Mouse (Mus musculus) gastrocnemius, adult 2 months (tissue): ENCODE data around the gene Rnf44. TPM values are rescaled to one million over a fixed set of nuclear protein-coding genes. Genes with fewer than 3 reads are reported as not detected.

ENCODE experiments used
- DNase-seq: peaks from one replicate; pipeline ENCODE4 v3.0.0; 2022
- H3K27ac ChIP-seq: fragments of 200-600 bp; 2 replicates; pipeline ENCODE4 v1.8.1; 2022; ENCODE audit warnings: mild to moderate bottlenecking
- H3K4me3 ChIP-seq: fragments of 200-600 bp; 2 replicates; pipeline ENCODE4 v1.8.1; 2022; ENCODE audit warnings: mild to moderate bottlenecking, moderate library complexity
- CTCF ChIP-seq: fragments of 200-600 bp; IDR thresholded peaks from 2 replicates; pipeline ENCODE4 v1.8.1; 2022; ENCODE audit warnings: antibody characterized with exemption, mild to moderate bottlenecking, moderate library complexity
- intact Hi-C: fragments of 180-260 bp; cut with DNase I; formaldehyde crosslinking; loops from one replicate; pipeline ENCODE4 v1.15.1; 2025
- total RNA-seq, 2 experiments: library from RNA; stranded (reverse); gene quantifications; 2 replicates each; pipeline ENCODE4 v1.2.3; 2021

The Rnf44 gene
- total RNA-seq, 2 experiments from 2014 or later, result 23.3 to 34.1 TPM

DNA sequence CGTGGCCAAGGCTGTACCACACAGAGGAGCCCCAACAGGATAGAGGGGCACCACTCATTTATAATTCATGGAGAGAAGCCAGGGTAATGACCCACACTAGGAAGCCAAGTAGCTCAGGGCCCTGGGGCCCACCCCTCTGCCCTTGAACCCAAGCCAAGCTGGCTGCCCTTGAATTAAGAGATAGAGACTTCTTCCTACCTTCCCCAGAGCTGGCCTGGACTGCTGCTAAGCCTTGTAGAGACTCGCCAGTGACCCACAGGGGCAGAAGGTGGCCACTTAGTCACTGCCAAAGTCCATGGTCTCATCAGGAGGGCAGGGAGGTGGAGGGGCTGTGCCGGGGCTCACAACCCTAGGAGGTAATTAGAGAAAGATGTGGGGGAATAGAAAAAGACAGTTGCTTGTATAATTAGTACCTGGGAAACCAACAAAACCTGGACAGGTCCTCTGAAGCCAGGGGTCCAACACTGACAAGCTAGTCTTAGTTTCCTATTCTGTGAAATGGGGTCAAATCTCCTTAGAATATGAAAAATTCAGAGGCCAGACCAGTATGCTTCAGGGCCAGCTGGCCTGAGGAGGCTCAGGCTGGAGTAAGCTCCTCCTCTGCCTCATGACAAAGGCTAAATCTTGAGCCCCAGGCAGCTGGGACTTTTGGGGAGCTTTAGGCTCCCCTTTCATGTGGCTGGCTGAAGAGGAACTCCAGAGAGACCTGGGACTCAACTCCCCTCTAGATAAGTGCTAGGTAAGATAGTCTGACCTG is 9.4 kb downstream of the Rnf44 start:
- DNase-seq, result no peak
- Histone ChIP-seq H3K4me3 (no peak overlapping the region), H3K27ac (no peak overlapping the region)
- intact Hi-C loops, result no loop called here
- no peak for TF ChIP-seq CTCF

DNA sequence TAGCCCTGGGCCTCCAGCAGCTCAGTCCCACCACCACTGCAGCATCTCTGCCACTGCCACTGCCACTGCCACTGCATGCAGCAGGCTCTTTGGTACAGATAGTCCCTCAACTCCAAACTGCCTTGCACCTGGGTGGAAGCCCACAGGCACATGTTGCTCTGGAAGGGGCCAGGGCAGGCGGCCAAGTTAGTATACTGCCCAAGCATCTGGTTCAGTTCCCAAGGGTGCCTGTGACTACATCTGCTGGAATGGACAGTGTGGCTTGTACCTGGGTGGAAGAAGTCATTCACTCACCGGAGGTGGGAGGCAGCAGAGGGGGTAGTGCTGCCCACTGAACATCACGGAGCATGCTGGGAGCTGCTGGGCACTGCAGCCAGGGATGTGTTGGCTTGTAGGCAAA is 10.4 kb downstream of the Rnf44 start:
- TF ChIP-seq CTCF, result no peak
- Histone ChIP-seq H3K27ac (no peak overlapping the region), H3K4me3 (no peak overlapping the region)
- intact Hi-C loops, result no loop called here
- DNase-seq, result no peak

DNA sequence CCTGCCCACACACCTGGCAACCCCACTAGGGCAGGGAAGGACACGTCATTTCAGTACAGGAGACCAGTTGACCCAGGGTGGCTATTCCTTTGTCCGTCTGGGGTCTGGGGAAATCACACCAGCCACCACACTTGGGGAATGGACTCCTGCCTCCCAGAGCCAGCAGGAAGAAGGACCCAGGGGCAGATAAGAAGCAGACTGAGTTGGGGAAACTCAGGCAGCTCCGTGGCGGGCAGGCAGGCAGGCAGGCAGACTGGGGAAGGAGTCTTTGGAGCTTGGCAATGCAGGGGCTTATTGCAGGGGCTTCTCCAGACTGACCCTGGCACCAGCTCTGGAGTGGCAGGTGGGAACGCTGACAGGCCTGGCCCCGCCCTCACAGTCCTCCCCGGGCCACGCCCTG is 12.4 kb downstream of the Rnf44 start:
- no peak overlapping the region for H3K27ac ChIP-seq

DNA sequence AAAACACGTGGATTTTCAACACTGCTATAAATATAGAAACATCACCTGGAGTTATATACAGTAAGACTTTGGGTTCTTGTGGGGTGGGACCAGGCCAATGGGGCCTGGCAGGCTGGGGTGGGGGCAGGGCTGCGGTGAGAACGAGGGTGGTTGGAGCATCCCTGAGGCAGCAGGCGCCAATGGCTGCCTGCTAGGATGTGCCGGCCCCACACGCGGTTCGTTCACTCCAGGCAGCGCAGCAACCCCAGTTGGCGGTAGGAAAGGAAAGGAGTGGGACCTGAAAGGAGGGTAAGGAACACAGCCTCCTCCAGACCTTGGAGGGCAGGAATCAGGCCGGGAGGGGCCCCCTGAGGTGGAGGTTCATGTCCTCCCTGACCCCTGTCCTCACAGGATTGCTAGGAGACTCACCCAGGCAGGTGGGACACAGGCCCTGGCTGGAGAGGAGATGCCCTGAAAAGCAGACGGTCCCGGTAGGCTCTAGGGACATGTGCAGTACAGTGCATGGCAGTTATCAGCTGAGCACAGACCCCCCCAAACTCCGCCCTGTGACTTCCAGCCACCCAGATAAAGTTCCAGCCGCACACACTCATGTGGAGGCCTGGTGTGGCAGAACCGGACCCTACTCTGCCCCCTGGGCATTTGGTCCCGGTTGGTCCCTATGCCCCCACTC is 13.4 kb downstream of the Rnf44 start:
- H3K27ac ChIP-seq, result no peak overlapping the region
- intact Hi-C loops, result no loop called here
- no peak overlapping the region for H3K4me3 ChIP-seq
- no peak for DNase-seq
- TF ChIP-seq CTCF, result no peak

More for the DNA sequence above, 12.4 kb downstream of the Rnf44 start:
- no peak for DNase-seq
- TF ChIP-seq CTCF, result no peak
- H3K4me3 ChIP-seq, result no peak overlapping the region
- intact Hi-C loops, result no loop called here

DNA sequence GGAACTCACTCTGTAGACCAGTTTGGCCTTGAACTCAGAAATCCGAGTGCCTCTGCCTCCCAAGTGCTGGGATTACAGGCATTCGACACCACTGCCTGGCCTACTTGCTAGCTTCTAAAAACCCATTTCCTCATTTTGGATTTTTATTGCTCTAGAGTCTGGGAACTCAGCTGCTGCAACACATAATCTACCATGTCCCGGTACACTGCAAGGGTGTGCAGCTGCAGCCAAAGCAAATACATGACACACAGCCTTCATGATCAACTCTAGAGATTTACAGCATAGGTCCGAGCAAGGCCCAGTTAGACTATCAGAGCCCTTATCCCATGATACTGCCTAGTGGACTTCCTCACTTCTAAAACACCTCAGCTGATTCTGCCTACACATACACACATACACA is 15.4 kb downstream of the Rnf44 start:
- TF ChIP-seq CTCF, result no peak
- intact Hi-C loops, result no loop called here
- no peak for DNase-seq

DNA sequence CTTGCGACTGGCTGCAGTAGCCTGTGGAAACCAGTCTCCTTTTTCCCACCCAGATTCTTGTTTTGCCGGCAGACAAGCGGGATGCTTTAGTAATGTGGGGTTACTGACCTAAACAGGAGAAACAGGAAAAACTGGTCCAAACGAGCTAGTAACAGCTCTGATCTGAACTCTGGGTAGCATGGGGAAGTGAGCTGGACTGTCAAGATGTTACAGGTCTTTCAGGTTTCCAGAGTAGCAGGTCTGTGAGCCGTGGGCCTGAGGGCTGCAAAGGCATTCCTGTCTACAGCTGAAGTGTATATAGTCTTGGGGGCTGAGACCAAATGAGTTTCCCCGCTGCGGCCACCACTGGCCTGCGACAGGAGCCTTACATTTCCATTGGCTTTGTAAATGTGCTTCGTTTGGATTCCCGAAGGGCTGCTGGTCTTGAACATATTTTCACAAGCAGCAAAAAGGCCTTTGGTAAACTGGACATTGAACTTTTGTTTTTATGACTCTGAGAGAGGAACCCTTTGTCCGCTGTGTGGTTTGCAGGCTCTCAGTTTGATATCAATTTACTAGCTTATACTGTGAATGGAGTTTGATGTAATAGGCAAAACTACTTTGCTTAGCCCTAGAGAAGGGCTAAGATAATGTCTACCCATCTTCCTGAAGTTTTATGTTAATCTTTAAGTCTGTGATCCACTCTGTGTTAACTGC is 17.7 kb downstream of the Rnf44 start:
- DNase-seq, result no peak
- TF ChIP-seq CTCF, result no peak
- intact Hi-C loops, result no loop called here
- H3K27ac ChIP-seq, result no peak overlapping the region
- H3K4me3 ChIP-seq, result no peak overlapping the region

More for the DNA sequence above, 15.4 kb downstream of the Rnf44 start:
- no peak overlapping the region for H3K4me3 ChIP-seq
- H3K27ac ChIP-seq, result no peak overlapping the region; the same call in 1 of the 2 replicates

DNA sequence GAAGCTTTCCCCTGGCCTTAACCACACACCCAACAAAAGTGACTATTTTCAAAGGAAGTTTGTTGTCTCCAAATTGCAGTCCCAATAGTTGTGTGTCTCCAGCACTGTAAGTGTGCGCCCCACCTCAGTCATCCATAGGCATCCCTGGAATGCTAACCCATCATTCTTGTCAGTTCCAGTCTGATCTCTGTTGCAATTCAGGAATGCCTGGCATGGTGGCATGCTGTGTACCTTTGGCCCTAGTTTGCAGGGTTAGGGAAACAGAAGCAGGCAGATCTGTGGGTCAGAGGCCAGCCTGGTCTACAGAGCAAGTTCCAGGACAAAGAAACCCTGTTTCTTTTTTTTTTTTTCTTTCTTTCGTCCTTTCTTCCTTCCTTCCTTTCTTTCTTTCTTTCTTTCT is 23.2 kb downstream of the Rnf44 start:
- no peak overlapping the region for H3K27ac ChIP-seq
- H3K4me3 ChIP-seq, result no peak overlapping the region
- no peak for DNase-seq
- intact Hi-C loops, result no loop called here
- TF ChIP-seq CTCF, result no peak

DNA sequence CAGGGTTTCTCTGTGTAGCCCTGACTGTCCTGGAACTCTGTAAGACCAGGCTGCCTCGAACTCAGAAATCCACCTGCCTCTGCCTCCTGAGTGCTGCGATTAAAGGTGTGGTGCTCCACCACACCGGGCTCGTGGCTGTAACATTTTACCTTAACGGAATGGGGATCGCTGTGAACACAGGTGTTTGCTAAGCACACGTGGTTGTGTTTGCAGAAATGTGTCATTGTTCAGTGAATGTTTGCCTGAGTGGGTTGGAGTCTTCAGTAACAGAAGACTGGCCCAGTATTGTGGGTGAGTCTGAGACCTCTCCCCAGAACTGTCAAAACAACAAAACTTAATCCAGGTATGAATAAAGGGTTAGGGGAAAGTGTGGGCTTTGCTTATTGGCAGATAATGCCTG is 28.6 kb downstream of the Rnf44 start:
- H3K4me3 ChIP-seq, result no peak overlapping the region
- no peak overlapping the region for H3K27ac ChIP-seq
- intact Hi-C loops, result no loop called here
- TF ChIP-seq CTCF, result no peak
- DNase-seq, result no peak

DNA sequence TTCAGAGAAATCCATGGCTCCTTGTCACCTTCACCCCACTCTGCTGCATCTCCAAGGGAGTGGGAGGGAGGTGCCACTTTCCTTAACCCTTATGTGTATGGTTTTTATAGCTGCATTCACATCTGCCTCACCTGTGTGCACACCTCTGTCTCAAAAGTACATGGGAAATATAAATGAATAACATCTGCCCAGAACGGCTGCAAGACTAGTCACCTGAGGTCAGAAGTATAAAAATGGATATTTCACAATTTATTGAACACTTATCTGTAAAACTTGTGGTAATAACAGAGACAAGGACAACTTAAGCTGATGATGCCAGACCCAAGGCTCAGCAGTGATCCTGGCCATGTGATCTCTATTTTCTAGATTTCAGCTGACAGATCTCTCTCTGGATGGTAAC is 29.2 kb downstream of the Rnf44 start:
- H3K27ac ChIP-seq, result no peak overlapping the region
- intact Hi-C loops, result no loop called here
- no peak for DNase-seq

DNA sequence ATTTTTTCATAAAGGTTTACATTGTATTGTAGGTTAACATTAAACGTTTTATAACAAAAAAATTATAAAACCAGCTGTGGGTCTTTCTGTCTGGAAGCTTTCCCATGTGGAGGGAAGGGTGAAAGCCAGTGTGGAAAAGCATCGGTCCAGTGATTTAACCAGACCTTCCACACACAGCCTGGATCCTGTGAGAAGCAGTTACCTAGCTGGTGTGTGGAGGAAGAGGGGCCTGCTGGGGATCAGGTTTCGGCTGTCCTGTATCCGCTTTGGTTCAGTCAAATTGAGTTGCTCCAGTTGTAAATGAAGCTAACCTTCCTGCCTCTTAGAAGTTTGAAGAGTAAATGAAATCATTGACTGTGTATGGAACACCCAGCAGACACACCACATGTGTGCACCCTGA is 29.7 kb downstream of the Rnf44 start:
- DNase-seq, result no peak
- H3K27ac ChIP-seq, result no peak overlapping the region
- H3K4me3 ChIP-seq, result no peak overlapping the region
- TF ChIP-seq CTCF, result no peak
- intact Hi-C loops, result no loop called here

More for the DNA sequence above, 29.2 kb downstream of the Rnf44 start:
- H3K4me3 ChIP-seq, result no peak overlapping the region
- no peak for TF ChIP-seq CTCF

DNA sequence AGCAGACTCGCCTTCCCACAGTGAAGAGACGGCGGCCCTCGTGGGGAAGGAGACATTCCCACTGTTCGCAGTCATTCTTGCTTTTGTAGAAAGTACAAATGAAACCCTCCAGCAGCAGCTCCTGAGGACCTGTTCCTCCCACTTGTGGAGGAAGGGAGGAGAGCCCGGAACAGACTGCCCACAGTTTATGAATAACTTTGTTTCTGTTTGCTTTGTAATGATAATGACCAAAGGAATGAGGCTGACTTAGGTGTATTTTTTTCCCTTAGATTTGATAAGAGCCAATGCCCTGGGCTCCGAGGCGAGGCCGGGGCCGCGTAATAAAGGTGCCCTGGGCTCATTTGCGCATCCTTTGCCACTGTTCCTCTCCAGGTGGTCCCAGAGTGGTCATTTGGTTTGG is 32.3 kb downstream of the Rnf44 start:
- no peak for DNase-seq
- no peak overlapping the region for H3K4me3 ChIP-seq
- intact Hi-C loops, result no loop called here
- TF ChIP-seq CTCF, result no peak
- H3K27ac ChIP-seq, result no peak overlapping the region

DNA sequence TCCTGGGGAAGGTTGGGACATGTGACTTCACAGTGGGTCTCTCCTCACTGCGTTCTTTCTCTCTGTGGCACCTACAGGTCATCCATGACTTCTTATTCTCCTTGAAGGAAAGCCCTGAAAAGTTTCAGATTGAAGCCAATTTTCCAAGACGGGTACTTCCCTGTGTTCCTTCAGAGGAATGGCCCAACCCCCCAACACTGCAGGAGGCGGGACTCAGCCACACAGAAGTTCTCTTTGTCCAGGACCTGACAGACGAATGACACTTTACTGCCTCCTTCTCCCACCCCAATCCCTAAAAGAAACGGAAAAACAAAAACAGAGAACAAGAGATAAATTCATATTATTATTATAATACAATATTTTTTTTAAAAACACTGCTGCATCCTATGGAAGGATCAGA is 32.8 kb downstream of the Rnf44 start:
- intact Hi-C loops, result no loop called here

DNA sequence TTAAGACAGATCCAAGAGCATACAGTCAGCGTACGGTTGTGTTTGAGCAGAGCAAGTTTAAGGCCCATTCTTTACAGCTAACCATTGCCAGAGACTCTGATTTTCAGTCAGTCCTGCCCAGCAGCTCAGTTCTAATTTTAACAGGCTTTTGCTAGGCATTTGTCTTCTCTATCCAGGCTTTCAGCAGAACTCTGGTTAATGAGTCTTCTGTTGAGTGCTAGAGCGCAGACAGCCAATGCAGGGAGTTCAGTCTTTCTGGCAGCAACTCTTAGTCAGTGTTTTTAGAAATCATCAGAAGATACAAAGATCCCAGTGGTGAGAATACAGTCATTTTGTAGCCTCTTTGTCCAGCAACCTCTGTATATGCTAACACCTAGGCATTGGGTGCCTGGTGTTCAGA is 43.2 kb downstream of the Rnf44 start:
- intact Hi-C loops, result no loop called here
- H3K27ac ChIP-seq, result no peak overlapping the region
- TF ChIP-seq CTCF, result no peak
- no peak overlapping the region for H3K4me3 ChIP-seq
- no peak for DNase-seq

More for the DNA sequence above, 32.8 kb downstream of the Rnf44 start:
- H3K4me3 ChIP-seq, result no peak overlapping the region
- no peak overlapping the region for H3K27ac ChIP-seq
- TF ChIP-seq CTCF, result no peak
- DNase-seq, result no peak
